Mouse (Mus musculus) adrenal gland, postnatal 0 days (tissue): ENCODE measurements around the gene Mrpl27. TPM values are rescaled to one million over a fixed set of nuclear protein-coding genes. Genes with fewer than 3 reads are reported as not detected.

ENCODE experiments used
- polyA plus RNA-seq: library from polyadenylated mRNA; unstranded; fragments of >200 nt; fragmentation: Nextera tagmentation; extraction: Ambion mirVana; gene quantifications from 2 replicates; pipeline ENCODE4 v1.2.1, GENCODE M21; 2015

Gene Mrpl27
- polyA plus RNA-seq = 200 and 258 TPM in 2 replicates

DNA sequence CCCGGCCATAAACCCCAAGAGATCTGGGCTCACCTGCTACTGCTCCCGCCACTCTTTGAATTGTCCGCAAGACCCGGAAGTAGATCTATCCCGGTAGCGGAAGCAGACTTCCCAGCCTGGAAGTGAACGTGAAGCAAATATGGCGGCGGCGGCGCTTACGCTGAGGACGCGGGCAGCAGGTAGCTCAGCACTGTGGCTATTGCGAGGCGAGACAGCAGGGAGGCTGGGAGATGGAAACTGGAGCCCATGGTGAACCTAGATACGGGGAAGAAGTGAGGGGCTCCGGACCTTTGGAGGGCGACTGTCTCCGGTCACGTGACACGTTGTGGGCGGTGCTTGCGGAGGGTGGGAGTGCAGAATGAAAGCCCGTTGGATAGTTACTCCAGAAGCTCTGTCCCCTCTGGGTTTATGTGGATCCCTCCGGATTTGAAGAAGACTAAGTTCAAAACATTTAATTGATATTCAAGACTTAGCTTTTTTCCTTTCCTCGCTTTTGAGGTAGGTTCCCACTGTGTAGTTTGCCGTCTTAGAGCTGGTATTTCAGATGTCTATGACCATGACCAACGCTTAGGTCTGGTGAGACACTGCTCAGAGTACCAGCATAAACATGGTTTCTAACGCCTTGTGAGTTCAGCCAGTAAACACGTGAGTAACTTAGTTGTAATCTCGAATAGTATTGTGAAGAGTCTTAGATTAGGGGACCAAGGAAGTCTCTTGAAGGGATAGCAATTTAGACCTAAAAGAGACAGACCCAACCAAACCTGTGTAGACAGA is at the start of gene Mrpl27, which contains the start of gene Eme1:
TSS of gene Mrpl27 (plus strand) at position 105 of the 774 bp plus-strand sequence.
TSS of gene Eme1 (minus strand) at position 302 of the 774 bp plus-strand sequence.

DNA sequence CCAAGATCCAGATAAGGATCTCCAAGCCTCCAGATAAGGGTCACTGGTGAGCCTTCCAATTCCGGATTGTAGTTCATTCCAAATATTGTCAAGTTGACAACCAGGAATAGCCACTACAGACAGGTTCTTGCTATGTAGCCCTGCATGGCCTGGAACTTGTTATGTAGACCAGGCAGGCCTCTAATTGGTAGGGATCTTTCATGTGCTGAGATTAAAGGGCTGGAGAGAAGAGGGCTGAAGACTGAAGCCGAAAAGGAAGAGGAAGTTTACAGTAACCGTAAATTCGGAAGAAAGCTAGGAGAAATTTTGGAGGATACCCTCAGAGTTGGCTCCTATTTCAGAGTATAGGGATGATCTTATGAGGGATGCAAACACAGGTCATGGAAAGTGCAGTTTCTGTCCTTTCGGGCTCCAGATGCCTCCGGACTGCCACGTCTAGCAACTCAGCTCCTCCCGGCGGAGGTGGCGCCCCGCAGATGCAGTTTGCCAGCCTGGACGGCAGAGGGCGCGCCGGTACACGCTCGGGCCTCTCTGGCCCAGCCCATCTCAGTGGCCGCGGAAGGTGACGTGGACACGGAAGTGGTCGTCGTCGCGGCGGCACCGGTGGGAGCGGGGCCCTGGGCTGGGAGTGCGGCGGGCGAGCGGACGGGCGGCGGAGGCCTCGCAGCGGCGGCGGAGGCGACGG is 24.2 kb upstream of the Mrpl27 start, which contains the start of gene Lrrc59:
TSS of gene Lrrc59 (plus strand) at position 569 of the 685 bp plus-strand sequence.

DNA sequence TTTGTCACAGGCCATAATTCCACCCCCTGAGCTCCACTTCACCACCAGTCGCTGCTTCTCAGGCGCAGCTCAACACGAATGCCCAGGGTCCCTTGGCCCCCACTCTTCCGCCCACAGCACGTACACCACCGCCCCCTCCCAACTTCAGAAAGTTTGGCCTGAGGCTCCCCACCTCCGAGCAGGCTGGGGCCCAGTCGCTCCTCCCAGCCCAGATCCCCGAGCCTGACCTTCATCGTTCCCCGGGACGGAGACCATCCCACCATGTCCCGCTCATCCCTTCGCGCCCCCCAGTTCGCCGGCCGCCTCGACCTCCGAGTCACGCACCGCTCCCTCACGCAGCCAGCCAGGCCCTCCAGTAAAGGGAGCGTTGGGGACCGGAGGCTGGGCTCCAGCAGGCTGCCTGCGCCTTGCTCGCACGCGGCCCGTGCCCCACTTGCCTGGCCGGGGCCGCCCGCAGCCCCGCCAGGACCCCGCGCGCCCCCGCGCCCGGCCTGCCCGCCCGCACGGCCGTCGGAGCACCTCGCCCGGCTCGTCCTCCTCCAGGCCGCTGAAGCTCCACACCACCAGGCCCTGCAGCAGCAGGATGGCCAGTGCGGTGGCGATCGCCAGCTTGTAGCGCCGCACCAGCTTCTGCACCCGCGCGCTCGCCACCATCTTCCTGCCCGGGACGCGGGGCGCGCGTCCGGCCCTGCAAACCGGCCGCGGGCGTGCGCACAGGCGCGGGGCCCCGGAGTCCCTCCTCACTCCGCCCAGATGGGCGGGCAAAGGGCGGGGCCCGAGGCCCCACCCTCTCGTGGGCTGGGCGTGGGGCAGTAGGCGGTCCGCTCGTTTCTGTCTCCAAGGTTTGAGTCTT is 23.4 kb downstream of the Mrpl27 start, which contains the start of gene Xylt2:
TSS of gene Xylt2 (minus strand) at position 762 of the 853 bp plus-strand sequence.

DNA sequence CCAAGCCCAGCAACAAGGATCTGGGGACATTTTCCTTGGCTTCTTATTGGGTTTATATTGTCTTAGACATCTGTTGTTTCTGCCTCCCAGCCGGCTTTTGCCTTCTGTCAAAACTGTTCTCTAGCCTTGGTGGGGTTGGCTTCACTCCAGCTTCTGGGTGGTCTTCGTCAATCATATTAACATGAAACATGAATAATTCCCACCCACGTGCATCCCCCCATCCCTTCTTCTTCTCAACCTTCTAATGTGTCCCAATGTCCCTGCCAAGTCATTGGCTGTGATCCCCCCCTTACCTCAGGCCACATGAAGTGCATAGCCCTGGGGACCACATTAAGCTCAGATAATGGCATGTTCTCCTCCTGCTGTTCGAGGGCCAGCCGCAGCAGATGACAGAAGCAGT is 50.9 kb downstream of the Mrpl27 start, which contains the start of gene Gm11541:
TSS of gene Gm11541 (minus strand) at position 28 of the 400 bp plus-strand sequence.

Other genes with a start within 250 kb of the Mrpl27 start
- 1.8 and 1.9 TPM in 2 replicates for gene Cacna1g, start 179.6 kb upstream of the Mrpl27 start, polyA plus RNA-seq
- gene Spata20, start 167.6 kb upstream of the Mrpl27 start, polyA plus RNA-seq = 0.08 TPM in 1 of 2 replicates, not detected in the other
- gene Epn3, start 153.8 kb upstream of the Mrpl27 start, polyA plus RNA-seq = 6.0 and 12.5 TPM in 2 replicates
- gene Mycbpap, start 132.0 kb upstream of the Mrpl27 start, polyA plus RNA-seq = 1.7 and 2.1 TPM in 2 replicates
- gene Rsad1, start 104.5 kb upstream of the Mrpl27 start, polyA plus RNA-seq = 2.9 and 4.0 TPM in 2 replicates
- gene Chad, start 88.7 kb upstream of the Mrpl27 start, polyA plus RNA-seq = 0.27 and 0.63 TPM in 2 replicates
- gene Acsf2, start 51.9 kb upstream of the Mrpl27 start, polyA plus RNA-seq = 5.8 and 14.8 TPM in 2 replicates
- gene Lrrc59, start 24.0 kb upstream of the Mrpl27 start, polyA plus RNA-seq = 56.7 and 86.4 TPM in 2 replicates
- 3.0 and 3.4 TPM in 2 replicates for gene Eme1, start 197 bp downstream of the Mrpl27 start, polyA plus RNA-seq
- gene Xylt2, start 23.7 kb downstream of the Mrpl27 start, polyA plus RNA-seq = 16.6 and 17.5 TPM in 2 replicates
- gene Gm11541, start 50.7 kb downstream of the Mrpl27 start, polyA plus RNA-seq = 0.30 and 1.1 TPM in 2 replicates
- 0.11 TPM in 1 of 2 replicates, not detected in the other for gene Cdc34b, start 88.0 kb downstream of the Mrpl27 start, polyA plus RNA-seq
- not detected in 2 replicates for gene Tmem92, start 128.9 kb downstream of the Mrpl27 start, polyA plus RNA-seq